Mouse (Mus musculus): ENCODE measurements at regions not wholly inside any gene's neighbourhood (a gene's known extent, or its start where the extent isn't known, plus 50 kb on each side); places are given as distances from the start of the nearest gene placed in this dataset.

DNA sequence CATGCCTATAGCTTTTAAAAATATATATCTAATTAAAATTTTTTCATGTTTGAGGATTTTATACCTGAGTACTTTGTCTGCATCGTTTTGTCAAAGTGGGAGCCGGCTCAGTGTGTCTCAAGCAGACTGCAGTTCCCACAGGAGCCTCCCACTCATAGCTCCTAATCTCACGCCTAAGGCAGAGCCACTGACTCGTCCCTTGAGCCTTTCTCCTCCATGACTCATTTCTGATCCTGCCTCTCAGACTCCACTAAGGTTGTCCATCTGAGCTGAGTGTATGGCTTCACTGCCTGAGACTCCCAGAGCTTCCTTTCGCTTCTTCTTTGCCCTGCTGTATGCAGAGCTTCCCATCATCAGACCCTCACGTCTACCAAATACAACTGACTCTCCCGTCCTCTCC lies 98.8 kb downstream of the Efnb2 start:
- no peak for TF ChIP-seq CTCF (IDR thresholded peaks at IDR 0.05 in 2 of 3, conservative IDR thresholded peaks at IDR 0.05 in 1 of 3; ENCODE audit: control insufficient read depth in 1 of 3, insufficient read depth in 1 of 3, low read depth in 2 of 3, low read length in 3 of 3, poor library complexity in 1 of 3, severe bottlenecking in 1 of 3)
- no peak for TF ChIP-seq MAZ (IDR thresholded peaks at IDR 0.05; ENCODE audit: low read depth, low read length)
- TF ChIP-seq ZMIZ1 (IDR thresholded peaks at IDR 0.05; ENCODE audit: low read depth, low read length) = no peak
